Mouse (Mus musculus) small intestine, adult 2 months (tissue): ENCODE measurements around the gene Anks3.

Source experiments
- CTCF ChIP-seq: fragments of 200-500 bp; IDR thresholded peaks from 2 replicates; pipeline ENCODE4 v1.5.1; 2012; ENCODE audit warnings: low read depth, mild to moderate bottlenecking, control low read depth, inconsistent platforms, low read length, moderate library complexity, mixed read lengths; ENCODE audit not compliant: insufficient replicate concordance, insufficient read length; ENCODE audit errors: extremely low read depth
- POLR2A ChIP-seq: fragments of 200-500 bp; IDR thresholded peaks from 2 replicates; pipeline ENCODE4 v1.6.1; 2012; ENCODE audit warnings: low read depth, mild to moderate bottlenecking, control low read depth, inconsistent platforms, low read length, moderate library complexity

DNA sequence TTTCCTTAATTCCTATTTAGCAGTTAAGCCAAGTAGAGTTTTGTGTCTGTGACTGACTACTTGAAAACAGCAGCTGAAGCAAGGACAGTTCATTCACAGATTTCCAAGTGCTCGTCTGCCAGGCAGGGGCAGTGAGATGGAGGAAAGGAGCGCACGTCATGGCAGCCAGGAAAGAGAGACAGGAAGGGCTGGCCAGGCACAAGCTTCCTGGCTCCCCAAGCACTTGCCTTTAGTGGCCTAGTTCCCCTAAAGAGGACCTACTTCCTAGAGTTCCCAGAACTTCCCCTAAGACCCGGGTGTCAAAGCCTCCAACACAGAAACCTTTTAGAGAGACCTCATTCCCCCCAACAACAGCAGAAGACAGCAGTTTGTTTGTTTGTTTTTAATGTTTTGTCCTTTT is 43.4 kb downstream of the Anks3 start:
- TF ChIP-seq POLR2A (no peak), CTCF (no peak)
